Mouse (Mus musculus): ENCODE measurements at regions not wholly inside any gene's neighbourhood (a gene's known extent, or its start where the extent isn't known, plus 50 kb on each side); places are given as distances from the start of the nearest gene placed in this dataset.

GRCm38 (mm10) chr3:148228002-148228707 is 762.2 kb downstream of the Adgrl2 start:
- Histone ChIP-seq H3K9me3 (replicated peaks; ENCODE audit: control insufficient read depth, insufficient read depth, low read length, poor library complexity, severe bottlenecking) (no peaks in the 10 kb centered on the region; the same call in 1 of the 2 replicates), H3K27ac (ENCODE audit: insufficient read depth, low read length) (no peak overlapping the region), H3K27me3 (ENCODE audit: control insufficient read depth, insufficient read depth, low read length, poor library complexity, severe bottlenecking) (no peaks in the 10 kb centered on the region), H3K4me1 (ENCODE audit: control insufficient read depth, insufficient read depth, low read length) (no peaks in the 10 kb centered on the region), H3K9ac (ENCODE audit: low read depth, poor library complexity, severe bottlenecking) (no peak overlapping the region), H3K36me3 (ENCODE audit: control insufficient read depth, insufficient read depth, low read length, poor library complexity, severe bottlenecking) (no peaks in the 10 kb centered on the region), H3K4me3 (ENCODE audit: low read depth, low read length) (no peak overlapping the region)
- TF ChIP-seq EP300 (IDR thresholded peaks at IDR 0.05; ENCODE audit: insufficient read depth, low read depth, low read length), result no peak
- no peak for TF ChIP-seq CTCF (IDR thresholded peaks at IDR 0.05; ENCODE audit: low read depth, low read length)
- TF ChIP-seq POLR2A (IDR thresholded peaks at IDR 0.05; ENCODE audit: insufficient read depth, low read length), result no peak

- no peaks in the 10 kb centered on the region for H3K9me3 ChIP-seq (replicated peaks; ENCODE audit: control insufficient read depth, insufficient read depth, low read length, poor library complexity, severe bottlenecking)
- H3K27me3 ChIP-seq (ENCODE audit: control insufficient read depth, insufficient read depth, low read length, poor library complexity, severe bottlenecking), result no peaks in the 10 kb centered on the region
- no peak overlapping the region for H3K4me3 ChIP-seq (ENCODE audit: low read depth, low read length)
- H3K9ac ChIP-seq (ENCODE audit: low read depth, poor library complexity, severe bottlenecking), result no peak overlapping the region
- TF ChIP-seq POLR2A (IDR thresholded peaks at IDR 0.05; ENCODE audit: insufficient read depth, low read length) (no peak), EP300 (IDR thresholded peaks at IDR 0.05; ENCODE audit: insufficient read depth, low read depth, low read length) (no peak), CTCF (IDR thresholded peaks at IDR 0.05; ENCODE audit: low read depth, low read length) (no peak)
- no peaks in the 10 kb centered on the region for H3K4me1 ChIP-seq (ENCODE audit: control insufficient read depth, insufficient read depth, low read length)
- no peaks in the 10 kb centered on the region for H3K36me3 ChIP-seq (ENCODE audit: control insufficient read depth, insufficient read depth, low read length, poor library complexity, severe bottlenecking)
- no peak overlapping the region for H3K27ac ChIP-seq (ENCODE audit: insufficient read depth, low read length)
Observed at GRCm38 (mm10) chr3:148220826-148221225, 769.5 kb downstream of the Adgrl2 start.

- no peaks in the 10 kb centered on the region for H3K4me1 ChIP-seq (ENCODE audit: control insufficient read depth, insufficient read depth, low read length)
- H3K9ac ChIP-seq (ENCODE audit: low read depth, poor library complexity, severe bottlenecking), result no peak overlapping the region
- no peaks in the 10 kb centered on the region for H3K9me3 ChIP-seq (replicated peaks; ENCODE audit: control insufficient read depth, insufficient read depth, low read length, poor library complexity, severe bottlenecking)
- no peak overlapping the region for H3K27ac ChIP-seq (ENCODE audit: insufficient read depth, low read length)
- H3K27me3 ChIP-seq (ENCODE audit: control insufficient read depth, insufficient read depth, low read length, poor library complexity, severe bottlenecking), result no peaks in the 10 kb centered on the region
- TF ChIP-seq POLR2A (IDR thresholded peaks at IDR 0.05; ENCODE audit: insufficient read depth, low read length) (no peak), EP300 (IDR thresholded peaks at IDR 0.05; ENCODE audit: insufficient read depth, low read depth, low read length) (no peak), CTCF (IDR thresholded peaks at IDR 0.05; ENCODE audit: low read depth, low read length) (no peak)
- H3K36me3 ChIP-seq (ENCODE audit: control insufficient read depth, insufficient read depth, low read length, poor library complexity, severe bottlenecking), result no peaks in the 10 kb centered on the region
- H3K4me3 ChIP-seq (ENCODE audit: low read depth, low read length), result no peak overlapping the region
Observed at GRCm38 (mm10) chr3:148220024-148220590, 770.2 kb downstream of the Adgrl2 start.

- TF ChIP-seq POLR2A (IDR thresholded peaks at IDR 0.05; ENCODE audit: insufficient read depth, low read length), result no peak
- no peak for TF ChIP-seq EP300 (IDR thresholded peaks at IDR 0.05; ENCODE audit: insufficient read depth, low read depth, low read length)
- TF ChIP-seq CTCF (IDR thresholded peaks at IDR 0.05; ENCODE audit: low read depth, low read length), result no peak
- no peaks in the 10 kb centered on the region for H3K9me3 ChIP-seq (replicated peaks; ENCODE audit: control insufficient read depth, insufficient read depth, low read length, poor library complexity, severe bottlenecking)
- H3K27me3 ChIP-seq (ENCODE audit: control insufficient read depth, insufficient read depth, low read length, poor library complexity, severe bottlenecking), result no peaks in the 10 kb centered on the region
- H3K36me3 ChIP-seq (ENCODE audit: control insufficient read depth, insufficient read depth, low read length, poor library complexity, severe bottlenecking), result no peaks in the 10 kb centered on the region
- no peaks in the 10 kb centered on the region for H3K4me1 ChIP-seq (ENCODE audit: control insufficient read depth, insufficient read depth, low read length)
- H3K27ac ChIP-seq (ENCODE audit: insufficient read depth, low read length), result no peak overlapping the region
- no peak overlapping the region for H3K9ac ChIP-seq (ENCODE audit: low read depth, poor library complexity, severe bottlenecking)
- H3K4me3 ChIP-seq (ENCODE audit: low read depth, low read length), result no peak overlapping the region
Observed at GRCm38 (mm10) chr3:148202148-148202547, 788.2 kb downstream of the Adgrl2 start.

GRCm38 (mm10) chr3:148186704-148187103 is 803.7 kb downstream of the Adgrl2 start:
- Histone ChIP-seq H3K4me3 (ENCODE audit: low read depth, low read length) (no peak overlapping the region), H3K27me3 (ENCODE audit: control insufficient read depth, insufficient read depth, low read length, poor library complexity, severe bottlenecking) (no peaks in the 10 kb centered on the region), H3K36me3 (ENCODE audit: control insufficient read depth, insufficient read depth, low read length, poor library complexity, severe bottlenecking) (no peaks in the 10 kb centered on the region), H3K4me1 (ENCODE audit: control insufficient read depth, insufficient read depth, low read length) (no peaks in the 10 kb centered on the region), H3K27ac (ENCODE audit: insufficient read depth, low read length) (no peak overlapping the region), H3K9me3 (replicated peaks; ENCODE audit: control insufficient read depth, insufficient read depth, low read length, poor library complexity, severe bottlenecking) (no peaks in the 10 kb centered on the region), H3K9ac (ENCODE audit: low read depth, poor library complexity, severe bottlenecking) (no peak overlapping the region)
- TF ChIP-seq CTCF (IDR thresholded peaks at IDR 0.05; ENCODE audit: low read depth, low read length), result no peak
- TF ChIP-seq EP300 (IDR thresholded peaks at IDR 0.05; ENCODE audit: insufficient read depth, low read depth, low read length), result no peak
- TF ChIP-seq POLR2A (IDR thresholded peaks at IDR 0.05; ENCODE audit: insufficient read depth, low read length), result no peak

- H3K4me3 ChIP-seq (ENCODE audit: low read depth, low read length), result no peak overlapping the region
Observed at GRCm38 (mm10) chr3:148167556-148167955, 822.8 kb downstream of the Adgrl2 start.

More at GRCm38 (mm10) chr3:148167556-148167955, 822.8 kb downstream of the Adgrl2 start:
- H3K4me1 ChIP-seq (ENCODE audit: control insufficient read depth, insufficient read depth, low read length), result no peaks in the 10 kb centered on the region
- no peaks in the 10 kb centered on the region for H3K9me3 ChIP-seq (replicated peaks; ENCODE audit: control insufficient read depth, insufficient read depth, low read length, poor library complexity, severe bottlenecking)
- H3K27me3 ChIP-seq (ENCODE audit: control insufficient read depth, insufficient read depth, low read length, poor library complexity, severe bottlenecking), result no peaks in the 10 kb centered on the region
- H3K36me3 ChIP-seq (ENCODE audit: control insufficient read depth, insufficient read depth, low read length, poor library complexity, severe bottlenecking), result no peaks in the 10 kb centered on the region
- no peak overlapping the region for H3K27ac ChIP-seq (ENCODE audit: insufficient read depth, low read length)
- no peak overlapping the region for H3K9ac ChIP-seq (ENCODE audit: low read depth, poor library complexity, severe bottlenecking)
- no peak for TF ChIP-seq CTCF (IDR thresholded peaks at IDR 0.05; ENCODE audit: low read depth, low read length)
- no peak for TF ChIP-seq EP300 (IDR thresholded peaks at IDR 0.05; ENCODE audit: insufficient read depth, low read depth, low read length)
- no peak for TF ChIP-seq POLR2A (IDR thresholded peaks at IDR 0.05; ENCODE audit: insufficient read depth, low read length)

Data from ES-Bruce4 (cell line).